Mouse (Mus musculus) hindlimb bud, embryonic 11.5 days (tissue): ENCODE data around the gene Tdrd5.
"Not testable (repeated sequence)": the region's sequence is repeated elsewhere in the genome, so short reads cannot be mapped to it uniquely, and the experiment has no call there.

Source experiments
- DNase-seq: peaks from one replicate; pipeline ENCODE4 v3.0.0-alpha.2; 2012; ENCODE audit warnings: low read depth, low spot score; ENCODE audit errors: extremely low spot score

The Tdrd5 gene

GRCm38 (mm10) chr1:156263352-156263751 is 40.1 kb downstream of the Tdrd5 start:
- DNase-seq = peak; percentile 66

- no peak for DNase-seq
Observed at GRCm38 (mm10) chr1:156254866-156255265, 48.6 kb downstream of the Tdrd5 start.

- DNase-seq = not testable (repeated sequence)
Observed at GRCm38 (mm10) chr1:156251096-156251495, 52.4 kb downstream of the Tdrd5 start.

- DNase-seq = no peak
Observed at GRCm38 (mm10) chr1:156247893-156248292, 55.6 kb downstream of the Tdrd5 start.

- DNase-seq = no peak
Observed at GRCm38 (mm10) chr1:156241713-156242348, 61.6 kb downstream of the Tdrd5 start.

GRCm38 (mm10) chr1:156241035-156241434 is 62.4 kb downstream of the Tdrd5 start:
- DNase-seq = no peak

- no peak for DNase-seq
Observed at GRCm38 (mm10) chr1:156231122-156231521, 72.3 kb downstream of the Tdrd5 start.

- no peak for DNase-seq
Observed at GRCm38 (mm10) chr1:156230339-156231089, 73.0 kb downstream of the Tdrd5 start.

- peak; percentile 50 for DNase-seq
Observed at GRCm38 (mm10) chr1:156229448-156229847, 74.0 kb downstream of the Tdrd5 start.

GRCm38 (mm10) chr1:156228728-156229127 is 74.7 kb downstream of the Tdrd5 start:
- no peak for DNase-seq

GRCm38 (mm10) chr1:156226903-156227302 is 76.6 kb downstream of the Tdrd5 start:
- DNase-seq = no peak

- no peak for DNase-seq
Observed at GRCm38 (mm10) chr1:156222205-156223000, 81.1 kb downstream of the Tdrd5 start.

GRCm38 (mm10) chr1:156221327-156221726 is 82.1 kb downstream of the Tdrd5 start:
- no peak for DNase-seq

- DNase-seq = no peak
Observed at GRCm38 (mm10) chr1:156218573-156218972, 84.9 kb downstream of the Tdrd5 start.

- DNase-seq = no peak
Observed at GRCm38 (mm10) chr1:156217941-156218340, 85.5 kb downstream of the Tdrd5 start.

- DNase-seq = no peak
Observed at GRCm38 (mm10) chr1:156217393-156217792, 86.1 kb downstream of the Tdrd5 start.

GRCm38 (mm10) chr1:156216249-156216648 is 87.2 kb downstream of the Tdrd5 start:
- DNase-seq = no peak

GRCm38 (mm10) chr1:156214651-156215050 is 88.8 kb downstream of the Tdrd5 start:
- no peak for DNase-seq

GRCm38 (mm10) chr1:156212923-156213322 is 90.5 kb downstream of the Tdrd5 start:
- DNase-seq = no peak

- no peak for DNase-seq
Observed at GRCm38 (mm10) chr1:156211809-156212317, 91.6 kb downstream of the Tdrd5 start.
